In the genomic region with DNA sequence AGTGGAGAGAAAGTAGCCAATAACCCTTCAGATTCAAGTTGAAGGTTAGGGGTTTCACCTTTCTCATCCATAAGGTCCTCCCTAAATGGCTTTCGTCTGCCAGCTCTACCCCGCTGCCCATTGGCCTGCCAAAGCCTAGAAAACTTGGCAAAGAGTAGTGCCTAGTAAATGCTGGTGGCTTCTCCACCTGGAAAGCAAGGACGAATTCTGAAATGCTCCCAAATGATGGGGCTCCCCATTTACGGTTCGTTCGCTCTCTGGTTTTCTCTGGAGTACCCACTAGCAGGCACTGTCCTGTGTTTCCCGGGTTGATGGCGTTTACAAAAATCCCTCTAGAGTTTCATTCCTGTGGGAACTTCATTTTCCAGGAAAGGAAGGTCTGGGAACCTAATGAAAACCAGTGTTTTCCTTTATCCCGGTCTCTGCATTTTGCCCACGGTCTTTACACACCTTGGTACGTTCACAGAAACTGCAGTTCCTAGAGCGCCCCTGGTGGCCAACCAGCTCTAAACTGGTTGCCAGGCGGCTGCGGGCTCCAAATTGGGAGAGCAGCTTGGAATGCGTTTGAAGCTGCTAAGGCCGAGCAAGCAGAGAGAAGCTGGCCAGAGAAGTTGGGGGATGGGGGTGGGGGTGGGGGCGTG, we compare ENCODE assay signal across 8 mouse cellular contexts. TPM values are rescaled to one million over a fixed set of nuclear protein-coding genes. Genes with fewer than 3 reads are reported as not detected.
DNase-seq lines count a peak whose midpoint lies in the region; ATAC-seq and TF ChIP-seq lines count a peak whose summit lies in the region.

No protein-coding gene starts in this region.

- peak overlapping the region; percentile 42 for H3K4me2 ChIP-seq in embryonic facial prominence, embryonic 11.5 days (ENCODE audit: low read depth, low read length)
- peak overlapping the region; percentile 68 for H3K4me2 ChIP-seq in midbrain, embryonic 13.5 days (replicated peaks)
- H3K4me2 ChIP-seq in stomach, embryonic 15.5 days, result peak overlapping the region; percentile 83

- no peaks in the 10 kb centered on the region for H3K9me3 ChIP-seq in embryonic facial prominence, embryonic 11.5 days (replicated peaks; ENCODE audit: control insufficient read depth, low read length)
- no peaks in the 10 kb centered on the region for H3K9me3 ChIP-seq in limb, embryonic 10.5 days (replicated peaks)
- H3K9me3 ChIP-seq in midbrain, embryonic 13.5 days, result no peaks in the 10 kb centered on the region
- H3K9me3 ChIP-seq in stomach, embryonic 15.5 days, result no peaks in the 10 kb centered on the region

- peak overlapping the region; percentile 34 for H3K4me3 ChIP-seq in embryonic facial prominence, embryonic 11.5 days (ENCODE audit: low read depth, low read length)
- no peak overlapping the region for H3K4me3 ChIP-seq in kidney, adult 2 months (ENCODE audit: insufficient read depth, low read depth, low read length)
- H3K4me3 ChIP-seq in limb, embryonic 10.5 days, result peak overlapping the region; percentile 51
- H3K4me3 ChIP-seq in midbrain, embryonic 13.5 days (replicated peaks), result peak overlapping the region; percentile 44
- H3K4me3 ChIP-seq in stomach, embryonic 15.5 days (replicated peaks), result peak overlapping the region; percentile 35

- 16% methylated on average over 17 of the region's 17 CpGs for WGBS in embryonic facial prominence, embryonic 11.5 days
- 21% methylated on average over 17 of the region's 17 CpGs for WGBS in kidney, adult 2 months
- WGBS in limb, embryonic 10.5 days, result 17% methylated on average over 17 of the region's 17 CpGs
- WGBS in midbrain, embryonic 13.5 days, result 20% methylated on average over 17 of the region's 17 CpGs
- WGBS in stomach, embryonic 15.5 days, result 16% methylated on average over 17 of the region's 17 CpGs

- ATAC-seq in CD4-positive, CD25-positive, alpha-beta regulatory T cell, adult 4 months, result no peak
- ATAC-seq in embryonic facial prominence, embryonic 11.5 days (replicated peaks; ENCODE audit: insufficient number of reproducible peaks, low FRiP score, low TSS enrichment, low read depth), result peak; percentile 74
- peak; percentile 43 for ATAC-seq in midbrain, embryonic 13.5 days
- ATAC-seq in stomach, embryonic 15.5 days (ENCODE audit: insufficient read depth, low FRiP score, low read depth), result peak; percentile 59; the same call in 1 of the 2 replicates

- TF ChIP-seq POLR2A in kidney, adult 2 months (IDR thresholded peaks at IDR 0.05; ENCODE audit: low read depth, low read length), result no peak

- H3K4me1 ChIP-seq in embryonic facial prominence, embryonic 11.5 days (ENCODE audit: control insufficient read depth, insufficient read depth, low read length), result no peaks in the 10 kb centered on the region
- H3K4me1 ChIP-seq in kidney, adult 2 months (ENCODE audit: control insufficient read depth, insufficient read depth, low read length), result no peaks in the 10 kb centered on the region
- H3K4me1 ChIP-seq in limb, embryonic 10.5 days, result peaks cover 19% of the 10 kb centered on the region
- peaks cover 17% of the 10 kb centered on the region for H3K4me1 ChIP-seq in midbrain, embryonic 13.5 days (replicated peaks)
- peaks cover 13% of the 10 kb centered on the region for H3K4me1 ChIP-seq in stomach, embryonic 15.5 days

- peak; percentile 34 for DNase-seq in CD4-positive, CD25-positive, alpha-beta regulatory T cell, adult 2 months (ENCODE audit: low read depth, low spot score)
- DNase-seq in embryonic facial prominence, embryonic 11.5 days (ENCODE audit: low spot score), result peak; percentile 92
- DNase-seq in heart, adult 8-10 months (ENCODE audit: low spot score), result peak; percentile 26
- peak; percentile 59 for DNase-seq in kidney, adult 2 months
- peak; percentile 90 for DNase-seq in limb, embryonic 10.5 days (ENCODE audit: low spot score)

- 0 out of 2 replicates have a peak, but pooled peaks cover 2% of the 10 kb centered on the region for H3K27me3 ChIP-seq in embryonic facial prominence, embryonic 11.5 days (ENCODE audit: control insufficient read depth, insufficient read depth, low read length)
- no peaks in the 10 kb centered on the region; the same call in 1 of the 2 replicates for H3K27me3 ChIP-seq in kidney, adult 2 months (replicated peaks; ENCODE audit: control insufficient read depth, insufficient read depth, low read length)
- H3K27me3 ChIP-seq in limb, embryonic 10.5 days (ENCODE audit: low read depth, poor library complexity, severe bottlenecking), result peaks cover 55% of the 10 kb centered on the region
- H3K27me3 ChIP-seq in midbrain, embryonic 13.5 days, result peaks cover 13% of the 10 kb centered on the region; the same call in 1 of the 2 replicates
- H3K27me3 ChIP-seq in stomach, embryonic 15.5 days (replicated peaks), result peaks cover 14% of the 10 kb centered on the region; the same call in 1 of the 2 replicates

- H3K9ac ChIP-seq in embryonic facial prominence, embryonic 11.5 days (replicated peaks; ENCODE audit: low read length), result peak overlapping the region; percentile 37; the same call in 1 of the 2 replicates
- no peak overlapping the region for H3K9ac ChIP-seq in midbrain, embryonic 13.5 days (replicated peaks)
- H3K9ac ChIP-seq in stomach, embryonic 15.5 days, result no peak overlapping the region

- H3K27ac ChIP-seq in embryonic facial prominence, embryonic 11.5 days (replicated peaks; ENCODE audit: low read depth, low read length), result no peak overlapping the region
- H3K27ac ChIP-seq in kidney, adult 2 months (ENCODE audit: insufficient read depth, low read depth, low read length), result no peak overlapping the region
- no peak overlapping the region for H3K27ac ChIP-seq in limb, embryonic 10.5 days
- peak overlapping the region; percentile 57; the same call in 1 of the 2 replicates for H3K27ac ChIP-seq in midbrain, embryonic 13.5 days
- H3K27ac ChIP-seq in stomach, embryonic 15.5 days, result no peak overlapping the region

- H3K36me3 ChIP-seq in embryonic facial prominence, embryonic 11.5 days (replicated peaks; ENCODE audit: control insufficient read depth, insufficient read depth, low read depth, low read length), result no peaks in the 10 kb centered on the region
- no peaks in the 10 kb centered on the region for H3K36me3 ChIP-seq in kidney, adult 2 months (ENCODE audit: control insufficient read depth, insufficient read depth, low read length)
- H3K36me3 ChIP-seq in limb, embryonic 10.5 days, result no peaks in the 10 kb centered on the region
- no peaks in the 10 kb centered on the region for H3K36me3 ChIP-seq in midbrain, embryonic 13.5 days
- H3K36me3 ChIP-seq in stomach, embryonic 15.5 days, result no peaks in the 10 kb centered on the region

- TF ChIP-seq CTCF in kidney, adult 2 months (conservative IDR thresholded peaks at IDR 0.05; ENCODE audit: insufficient read depth, insufficient read length, low read depth, low read length), result peak; percentile 46

RNA-seq across cellular contexts. Expression of a gene that starts 1.0 kb away (rescaled TPM):
- polyA plus RNA-seq in CD4-positive, CD25-positive, alpha-beta regulatory T cell, adult 4 months (2017; shearing (Covaris generic)), result not detected
- 3.5 and 3.6 TPM in 2 replicates for polyA plus RNA-seq in embryonic facial prominence, embryonic 11.5 days (2014; fragmentation: Nextera tagmentation; extraction: Ambion mirVana)
- 1 to 10 TPM in 1 of 4 experiments, under 1 TPM in 3; 0.26 to 1.2 (median 0.78) TPM for total RNA-seq in heart, adult 8-10 months (2022)
- polyA plus RNA-seq in kidney, adult 2 months (2012; rRNA removed), result 0.08 TPM in 2 replicates
- 0.45 and 0.78 TPM in 2 replicates for polyA plus RNA-seq in limb, embryonic 10.5 days (2016; fragmentation: Nextera tagmentation; extraction: Ambion mirVana)
- 16.9 and 19.9 TPM in 2 replicates for polyA plus RNA-seq in midbrain, embryonic 13.5 days (2015; fragmentation: Nextera tagmentation; extraction: Ambion mirVana)
- 0.88 and 0.92 TPM in 2 replicates for polyA plus RNA-seq in stomach, embryonic 15.5 days (2015; fragmentation: Nextera tagmentation; extraction: Ambion mirVana)

RNA-seq across cellular contexts. Expression of a gene that starts 18.5 kb away (rescaled TPM):
- not detected for polyA plus RNA-seq in CD4-positive, CD25-positive, alpha-beta regulatory T cell, adult 4 months (2017; shearing (Covaris generic))
- polyA plus RNA-seq in embryonic facial prominence, embryonic 11.5 days (2014; fragmentation: Nextera tagmentation; extraction: Ambion mirVana), result 0.27 and 0.29 TPM in 2 replicates
- total RNA-seq in heart, adult 8-10 months (2022), result not detected
- polyA plus RNA-seq in kidney, adult 2 months (2012; rRNA removed), result not detected in 2 replicates
- 0.04 and 0.21 TPM in 2 replicates for polyA plus RNA-seq in limb, embryonic 10.5 days (2016; fragmentation: Nextera tagmentation; extraction: Ambion mirVana)
- 0.17 and 0.49 TPM in 2 replicates for polyA plus RNA-seq in midbrain, embryonic 13.5 days (2015; fragmentation: Nextera tagmentation; extraction: Ambion mirVana)
- 0.26 and 0.34 TPM in 2 replicates for polyA plus RNA-seq in stomach, embryonic 15.5 days (2015; fragmentation: Nextera tagmentation; extraction: Ambion mirVana)

Comparison
In these comparisons a context has a peak if more than half of its experiments do, and no peak if none do; other contexts are left out.
1. DNase-seq: peak in every context shown above with its lines; median percentile 92 in embryonic facial prominence, embryonic 11.5 days; 90 in limb, embryonic 10.5 days; 59 in kidney, adult 2 months; 34 in CD4-positive, CD25-positive, alpha-beta regulatory T cell, adult 2 months; 26 in heart, adult 8-10 months.